Mouse (Mus musculus) lung, postnatal 36 days (tissue): ENCODE measurements around the gene Dmrtc1c1.
"Not testable (repeated sequence)": the region's sequence is repeated elsewhere in the genome, so short reads cannot be mapped to it uniquely, and the experiment has no call there.

ENCODE experiments used
- DNase-seq: peaks from one replicate; pipeline ENCODE4 v3.0.0; 2022; ENCODE audit warnings: mixed read lengths

The Dmrtc1c1 gene

GRCm38 (mm10) chrX:102802663-102803062, at the start of gene Dmrtc1c1:
Dmrtc1c1 (plus strand) TSS chrX:102802963.
- not testable (repeated sequence) for DNase-seq

DNA sequence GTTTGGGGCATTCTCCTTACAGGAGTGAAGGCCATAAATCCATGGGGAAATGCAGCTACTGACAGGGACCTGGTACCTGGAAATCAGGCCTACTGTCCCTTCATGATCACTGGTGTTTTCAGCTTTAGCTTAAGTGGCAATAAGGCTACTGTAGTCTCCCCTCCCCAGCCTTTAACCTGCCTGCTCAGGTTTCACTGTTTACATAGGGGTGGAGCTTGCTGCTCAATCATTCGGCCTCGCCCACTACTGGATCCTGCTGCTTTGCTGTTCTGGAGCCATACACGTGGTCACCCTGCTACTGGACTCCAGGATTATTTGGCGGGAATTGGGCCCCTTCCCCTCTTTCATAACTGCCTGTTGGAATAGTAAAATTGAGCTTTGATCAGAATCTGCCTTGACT, 36.9 kb upstream of the Dmrtc1c1 start:
- DNase-seq, result no peak

- no peak for DNase-seq
Observed at GRCm38 (mm10) chrX:102812311-102812710, 9.5 kb downstream of the Dmrtc1c1 start.

DNA sequence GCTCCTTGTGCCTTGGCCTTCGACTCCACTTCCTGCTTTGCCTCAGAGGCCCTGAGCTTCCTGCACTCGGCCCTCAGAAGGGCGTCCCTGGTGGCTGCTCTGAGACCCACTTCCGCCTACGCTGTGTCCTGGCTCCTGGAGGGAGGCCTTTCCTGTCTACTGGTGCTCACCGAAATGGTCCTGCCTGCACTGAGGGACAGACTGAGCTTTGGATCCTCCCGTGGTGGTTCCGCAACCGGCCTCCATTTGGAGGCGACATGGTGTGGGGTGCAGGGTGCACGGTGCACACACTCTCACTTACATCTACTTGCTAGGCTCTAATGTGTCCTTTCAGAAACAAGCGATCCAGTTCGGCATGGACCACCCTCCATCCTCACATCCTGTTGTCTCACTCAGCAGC, 51.8 kb downstream of the Dmrtc1c1 start, which contains the start of gene Dmrtc1c2:
Gene Dmrtc1c2 (minus strand): TSS at position 101 of the 400 bp plus-strand sequence.
- DNase-seq, result not testable (repeated sequence)
